Mouse (Mus musculus) brain, embryonic 14.5 days (tissue): ENCODE results near the gene Vmn2r101.

Source experiments
- CTCF ChIP-seq: fragments of 200-500 bp; IDR thresholded peaks from 2 replicates; pipeline ENCODE4 v1.5.1; 2012; ENCODE audit warnings: inconsistent platforms, mild to moderate bottlenecking, moderate library complexity, borderline replicate concordance; ENCODE audit not compliant: insufficient read depth, insufficient read length; ENCODE audit errors: extremely low read depth
- POLR2A ChIP-seq: fragments of 200-500 bp; IDR thresholded peaks from 2 replicates; pipeline ENCODE4 v1.6.1; 2012; ENCODE audit warnings: mild to moderate bottlenecking, inconsistent platforms, borderline replicate concordance; ENCODE audit not compliant: poor library complexity, insufficient read depth, insufficient read length, severe bottlenecking; ENCODE audit errors: extremely low read depth

DNA sequence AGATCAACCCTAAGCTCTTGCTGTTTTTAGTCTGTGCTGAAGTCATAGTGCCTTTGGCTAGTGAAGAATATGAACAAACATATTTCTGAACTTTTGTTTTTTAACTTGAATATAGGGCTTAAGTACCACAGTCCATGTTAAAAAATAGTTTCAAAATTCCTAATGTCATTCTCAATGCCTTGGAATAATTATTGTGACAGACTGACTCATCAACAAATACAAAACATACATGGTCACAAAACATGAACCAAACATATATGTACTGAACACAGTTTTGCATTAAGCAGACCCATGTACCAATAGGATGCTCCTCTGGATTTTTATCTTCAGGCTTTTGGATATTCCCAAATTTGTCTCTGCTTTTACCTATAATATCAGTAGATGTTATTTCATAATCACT is at the start of gene Vmn2r101:
- no peak for TF ChIP-seq POLR2A
- TF ChIP-seq CTCF, result no peak
